Mouse (Mus musculus) C2C12 (cell line): ENCODE results near the gene Pls3.

Source experiments
- CEBPB ChIP-seq: IDR thresholded peaks from one replicate; pipeline ENCODE4 v1.6.1; 2011; ENCODE audit warnings: low read depth, mild to moderate bottlenecking, control low read depth, moderate library complexity
- CTCF ChIP-seq: IDR thresholded peaks from one replicate; pipeline ENCODE4 v1.5.1; 2011; ENCODE audit not compliant: control insufficient read depth, insufficient read depth, insufficient read length
- MYOG ChIP-seq: IDR thresholded peaks from one replicate; pipeline ENCODE4 v1.6.1; 2011; ENCODE audit not compliant: control insufficient read depth, insufficient read length; ENCODE audit errors: extremely low read depth

- no peak for TF ChIP-seq CTCF
- no peak for TF ChIP-seq CEBPB
- no peak for TF ChIP-seq MYOG
Measured at GRCm38 (mm10) chrX:75779796-75780195, 95.2 kb downstream of the Pls3 start.
